Mouse (Mus musculus) brain, embryonic 14.5 days (tissue): ENCODE data around the gene Rbm47.
A peak's percentile ranks its signal among the peaks of the same experiment; 100 is the strongest.

Source experiments
- CTCF ChIP-seq: fragments of 200-500 bp; IDR thresholded peaks from 2 replicates; pipeline ENCODE4 v1.5.1; 2012; ENCODE audit warnings: inconsistent platforms, mild to moderate bottlenecking, moderate library complexity, borderline replicate concordance; ENCODE audit not compliant: insufficient read depth, insufficient read length; ENCODE audit errors: extremely low read depth
- POLR2A ChIP-seq: fragments of 200-500 bp; IDR thresholded peaks from 2 replicates; pipeline ENCODE4 v1.6.1; 2012; ENCODE audit warnings: mild to moderate bottlenecking, inconsistent platforms, borderline replicate concordance; ENCODE audit not compliant: poor library complexity, insufficient read depth, insufficient read length, severe bottlenecking; ENCODE audit errors: extremely low read depth

- TF ChIP-seq CTCF (peak; percentile 37; the same call in 1 of the 2 replicates), POLR2A (no peak)
Observed at GRCm38 (mm10) chr5:66101577-66101976, 71.3 kb downstream of the Rbm47 start.
